Mouse (Mus musculus) brain, embryonic 14.5 days (tissue): ENCODE measurements around the gene Traf6.

ENCODE experiments used
- CTCF ChIP-seq: fragments of 200-500 bp; IDR thresholded peaks from 2 replicates; pipeline ENCODE4 v1.5.1; 2012; ENCODE audit warnings: inconsistent platforms, mild to moderate bottlenecking, moderate library complexity, borderline replicate concordance; ENCODE audit not compliant: insufficient read depth, insufficient read length; ENCODE audit errors: extremely low read depth
- POLR2A ChIP-seq: fragments of 200-500 bp; IDR thresholded peaks from 2 replicates; pipeline ENCODE4 v1.6.1; 2012; ENCODE audit warnings: mild to moderate bottlenecking, inconsistent platforms, borderline replicate concordance; ENCODE audit not compliant: poor library complexity, insufficient read depth, insufficient read length, severe bottlenecking; ENCODE audit errors: extremely low read depth

DNA sequence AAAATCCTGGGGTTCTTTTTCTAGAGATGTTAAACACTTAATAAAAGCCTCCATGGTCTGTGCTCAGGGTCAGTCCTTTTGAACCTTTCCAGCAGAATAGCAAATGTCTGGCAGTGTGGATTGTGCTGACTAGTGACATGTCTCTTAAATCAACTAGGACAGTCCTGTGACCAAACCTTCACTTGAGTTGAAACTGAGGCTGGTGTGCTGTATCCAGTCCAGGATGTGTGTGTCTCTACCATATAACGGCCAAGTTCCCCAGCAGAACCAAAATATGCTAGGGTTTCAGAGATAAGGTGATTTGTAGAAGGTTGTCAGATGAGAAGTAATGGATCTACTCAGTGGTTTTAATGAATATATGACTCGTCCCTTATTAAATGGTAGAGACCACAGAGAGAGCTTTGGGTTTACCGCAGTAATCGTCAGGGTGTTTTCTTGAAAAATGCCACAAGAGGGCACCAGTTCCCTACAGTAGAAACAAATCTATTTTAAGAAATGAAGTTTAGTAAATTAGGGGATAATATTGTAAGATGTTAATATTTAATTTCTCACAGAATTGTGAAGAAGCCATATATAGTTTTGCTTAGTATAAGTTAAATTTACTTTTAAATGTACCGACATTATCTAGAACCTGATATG is 15.5 kb downstream of the Traf6 start:
- TF ChIP-seq CTCF (peak; percentile 55), POLR2A (no peak)
